Mouse (Mus musculus) midbrain, embryonic 10.5 days (tissue): Measurements from ENCODE around the gene Spats1. TPM values are rescaled to one million over a fixed set of nuclear protein-coding genes. Genes with fewer than 3 reads are reported as not detected.

ENCODE experiments used
- DNase-seq: peaks from one replicate; pipeline ENCODE4 v3.0.0-alpha.2; 2017; ENCODE audit warnings: low spot score
- H3K27ac ChIP-seq: fragments of 300-500 bp; sonication (generic); replicated peaks from 2 replicates; pipeline ENCODE4 v1.5.1; 2016; ENCODE audit warnings: mild to moderate bottlenecking
- H3K27me3 ChIP-seq: fragments of 300-500 bp; sonication (generic); 2 replicates; pipeline ENCODE4 v1.6.1; 2016; ENCODE audit warnings: low read depth, mild to moderate bottlenecking; ENCODE audit not compliant: poor library complexity, severe bottlenecking
- H3K36me3 ChIP-seq: fragments of 300-500 bp; sonication (generic); 2 replicates; pipeline ENCODE4 v1.6.1; 2016; ENCODE audit warnings: mild to moderate bottlenecking, moderate library complexity
- H3K4me1 ChIP-seq: fragments of 300-500 bp; sonication (generic); 2 replicates; pipeline ENCODE4 v1.6.1; 2016
- H3K4me3 ChIP-seq: fragments of 300-500 bp; sonication (generic); 2 replicates; pipeline ENCODE4 v1.5.1; 2016; ENCODE audit warnings: mild to moderate bottlenecking, moderate library complexity
- H3K9me3 ChIP-seq: fragments of 300-500 bp; sonication (generic); replicated peaks from 2 replicates; pipeline ENCODE4 v1.6.1; 2016; ENCODE audit warnings: mild to moderate bottlenecking
- WGBS: fragments of 180-500 bp; shearing (Covaris S2); methylation state at CpG from one replicate; pipeline ENCODE4 v1.1.7; 2016; 5-methylcytosine and 5-hydroxymethylcytosine counted together
- polyA plus RNA-seq: library from polyadenylated mRNA; unstranded; fragments of >200 nt; fragmentation: Nextera tagmentation; extraction: Ambion mirVana; gene quantifications from 2 replicates; pipeline ENCODE4 v1.2.1, GENCODE M21; 2016

The Spats1 gene
- polyA plus RNA-seq, 1 experiment from 2014 or later: 0.42 TPM

DNA sequence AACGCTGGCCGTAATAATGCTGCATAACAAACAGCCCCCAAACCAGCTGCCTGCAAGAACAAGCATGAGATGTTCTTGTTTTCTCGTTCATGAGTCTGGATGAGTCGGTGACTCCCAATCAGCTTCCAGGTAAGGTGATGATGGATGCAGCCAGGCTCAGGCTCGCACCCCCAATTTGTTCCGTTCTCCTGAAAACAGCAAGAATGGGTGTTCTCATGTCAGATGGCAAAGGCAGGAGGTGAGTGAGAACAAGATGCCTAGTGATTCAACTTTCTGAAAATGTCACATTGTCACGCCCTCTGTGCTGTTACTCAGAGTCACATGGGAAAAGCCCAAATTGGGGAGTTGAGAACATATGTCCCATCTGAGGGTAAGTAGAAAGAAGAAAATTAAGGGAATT is 10.4 kb upstream of the Spats1 start:
- H3K27ac ChIP-seq: no peak overlapping the region
- no peaks in the 10 kb centered on the region for H3K36me3 ChIP-seq
- no peak overlapping the region for H3K4me3 ChIP-seq
- DNase-seq: no peak
- WGBS: 89% methylated on average over 7 of the region's 7 CpGs
- H3K9me3 ChIP-seq: peaks cover 13% of the 10 kb centered on the region; the same call in 1 of the 2 replicates
- peaks cover 3% of the 10 kb centered on the region; the same call in 1 of the 2 replicates for H3K4me1 ChIP-seq
- no peaks in the 10 kb centered on the region for H3K27me3 ChIP-seq

DNA sequence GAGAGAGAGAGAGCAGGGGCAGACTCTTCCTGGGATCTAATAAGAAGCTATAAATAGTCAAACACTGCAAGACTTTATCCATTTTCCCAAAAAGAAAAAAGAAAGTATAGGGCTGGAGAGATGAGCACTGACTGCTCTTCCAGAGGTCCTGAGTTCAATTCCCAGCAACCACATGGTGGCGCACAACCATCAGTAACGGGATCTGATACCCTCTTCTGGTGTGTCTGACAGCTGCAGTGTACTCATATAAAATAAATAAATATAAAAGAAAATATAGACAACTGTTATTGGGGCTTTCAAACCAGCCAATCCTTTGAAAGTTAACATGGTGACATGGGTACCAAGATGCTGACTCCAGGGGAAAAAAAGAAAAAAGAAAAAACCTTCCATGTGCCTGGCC is 5.2 kb upstream of the Spats1 start:
- 38% methylated on average over 2 of the region's 2 CpGs for WGBS
- Histone ChIP-seq H3K4me1 (0 out of 2 replicates have a peak, but pooled peaks cover 10% of the 10 kb centered on the region), H3K27ac (no peak overlapping the region), H3K27me3 (peaks cover 31% of the 10 kb centered on the region), H3K9me3 (peaks cover 13% of the 10 kb centered on the region; the same call in 1 of the 2 replicates), H3K4me3 (no peak overlapping the region), H3K36me3 (no peaks in the 10 kb centered on the region)
- DNase-seq: no peak

DNA sequence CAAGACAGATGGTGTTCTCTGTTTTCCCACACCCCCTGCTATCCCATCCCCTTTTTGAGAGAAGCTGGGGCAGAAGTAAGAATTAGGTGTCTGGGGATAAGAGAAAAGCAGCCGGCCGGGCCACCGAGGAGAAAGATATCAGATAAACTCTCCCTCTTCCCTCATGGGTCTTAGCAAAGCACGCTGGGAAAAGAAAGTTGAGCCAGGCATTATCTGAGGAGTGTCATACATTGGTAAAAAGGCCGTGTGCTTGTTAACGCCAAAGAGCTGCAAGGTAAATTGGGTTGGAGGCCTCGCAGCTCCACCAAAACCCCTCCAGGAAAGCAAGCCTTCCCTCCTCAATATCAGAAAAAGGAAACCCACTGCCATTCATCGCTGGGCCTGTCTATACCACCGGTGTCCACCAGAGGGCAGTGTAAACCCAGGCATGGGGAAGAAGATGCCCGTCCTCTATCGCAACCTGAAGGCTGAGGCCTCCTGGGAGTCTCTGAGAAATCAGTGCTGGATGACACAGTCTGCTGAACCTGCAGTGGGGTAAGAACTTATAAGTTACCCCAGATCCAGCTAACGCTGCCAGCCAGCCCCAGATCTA is 3.1 kb upstream of the Spats1 start:
- Histone ChIP-seq H3K27me3 (peaks cover 52% of the 10 kb centered on the region), H3K9me3 (peaks cover 13% of the 10 kb centered on the region; the same call in 1 of the 2 replicates), H3K27ac (no peak overlapping the region), H3K4me3 (no peak overlapping the region), H3K36me3 (no peaks in the 10 kb centered on the region), H3K4me1 (peaks cover 20% of the 10 kb centered on the region)
- peak; percentile 85 for DNase-seq
- WGBS: 21% methylated on average over 12 of the region's 12 CpGs

DNA sequence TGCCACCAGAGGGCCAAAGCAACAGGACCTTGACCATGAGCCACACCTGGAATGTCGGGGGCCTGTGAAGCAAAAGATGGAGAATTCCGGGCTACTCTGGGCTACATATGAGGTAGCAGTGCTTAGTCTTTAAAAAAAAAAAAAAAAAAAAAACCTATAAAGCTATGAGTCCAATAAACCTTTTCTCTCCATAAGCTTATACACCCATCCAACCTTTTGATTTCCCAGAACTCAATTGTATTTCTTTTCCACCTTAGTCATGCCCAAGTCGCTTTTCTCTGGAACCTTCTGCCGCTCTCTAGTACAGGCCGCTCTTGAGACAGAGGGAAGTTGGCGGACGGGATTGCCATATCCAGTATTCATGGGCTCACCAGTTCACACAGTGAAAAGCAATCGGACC is 1.1 kb downstream of the Spats1 start:
- Histone ChIP-seq H3K27me3 (peaks cover 55% of the 10 kb centered on the region), H3K9me3 (no peaks in the 10 kb centered on the region), H3K4me1 (peaks cover 20% of the 10 kb centered on the region), H3K36me3 (no peaks in the 10 kb centered on the region), H3K27ac (no peak overlapping the region), H3K4me3 (peak overlapping the region; percentile 54)
- no peak for DNase-seq
- 65% methylated on average over 8 of the region's 8 CpGs for WGBS

DNA sequence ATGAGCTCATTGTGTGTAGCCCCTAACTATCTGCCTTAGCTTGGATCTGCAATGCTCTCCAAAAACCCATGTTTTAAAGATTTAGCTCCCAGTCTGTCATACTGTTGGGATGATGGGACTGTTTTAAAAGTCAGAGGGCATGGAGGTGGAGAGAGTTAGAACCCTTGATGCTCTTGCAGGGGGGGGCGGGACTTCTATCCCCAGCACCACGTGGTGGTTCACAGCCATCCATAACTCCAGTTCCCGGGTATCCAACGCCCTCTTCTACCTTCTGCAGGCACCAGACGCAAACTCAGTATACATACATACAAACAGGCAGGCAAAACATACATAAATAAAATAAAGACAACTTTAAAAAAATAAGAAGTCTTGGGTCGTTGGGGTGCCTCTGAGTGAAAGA is 1.5 kb downstream of the Spats1 start:
- H3K27ac ChIP-seq: no peak overlapping the region
- H3K27me3 ChIP-seq: peaks cover 55% of the 10 kb centered on the region
- 80% methylated on average over 6 of the region's 6 CpGs for WGBS
- H3K4me1 ChIP-seq: peaks cover 20% of the 10 kb centered on the region
- H3K36me3 ChIP-seq: no peaks in the 10 kb centered on the region
- H3K9me3 ChIP-seq: no peaks in the 10 kb centered on the region; the same call in 1 of the 2 replicates
- H3K4me3 ChIP-seq: no peak overlapping the region
- DNase-seq: no peak

DNA sequence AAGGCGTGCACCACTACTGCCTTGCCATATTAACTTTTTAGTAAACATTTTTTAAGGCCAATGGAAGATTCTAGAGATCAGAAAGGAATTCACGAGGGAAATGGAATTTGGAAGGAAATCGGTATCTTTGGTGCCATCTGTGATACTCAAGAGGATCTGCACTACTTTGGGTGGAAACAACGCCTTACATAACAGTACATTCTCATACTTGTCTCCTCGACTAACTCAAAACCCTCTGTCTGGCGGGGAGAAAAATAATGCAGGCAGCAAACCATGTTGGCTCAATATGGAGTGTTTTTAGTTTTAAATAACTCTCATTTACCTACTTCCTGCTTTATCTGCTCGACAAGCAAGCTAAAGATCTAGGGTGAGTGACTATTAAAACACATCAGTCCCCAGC is 4.5 kb downstream of the Spats1 start:
- H3K4me3 ChIP-seq: no peak overlapping the region
- DNase-seq: no peak
- peaks cover 10% of the 10 kb centered on the region for H3K4me1 ChIP-seq
- H3K9me3 ChIP-seq: peaks cover 17% of the 10 kb centered on the region
- peaks cover 27% of the 10 kb centered on the region for H3K27me3 ChIP-seq
- WGBS: 89% methylated on average over 7 of the region's 7 CpGs
- H3K27ac ChIP-seq: no peak overlapping the region
- no peaks in the 10 kb centered on the region for H3K36me3 ChIP-seq

DNA sequence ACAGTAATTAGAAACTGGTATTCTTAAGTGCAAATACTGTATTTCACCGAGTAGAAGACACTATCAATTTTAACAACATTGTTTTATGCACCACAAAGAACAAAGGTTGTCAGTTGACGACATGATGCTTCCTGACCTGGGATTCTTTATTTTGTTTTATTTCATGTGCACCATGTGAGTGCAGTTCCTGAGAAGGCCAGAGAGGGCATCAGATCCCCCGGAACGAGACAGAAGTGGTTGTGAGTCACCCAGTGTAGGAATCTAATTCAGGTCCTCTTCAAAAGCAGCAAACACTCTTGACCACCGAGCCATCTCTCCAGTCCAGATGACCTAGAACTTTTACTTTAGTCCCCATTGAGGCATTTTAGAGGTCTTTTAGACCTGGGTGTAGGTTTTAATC is 6.9 kb downstream of the Spats1 start:
- H3K36me3 ChIP-seq: no peaks in the 10 kb centered on the region
- H3K27me3 ChIP-seq: peaks cover 3% of the 10 kb centered on the region; the same call in 1 of the 2 replicates
- H3K27ac ChIP-seq: no peak overlapping the region
- peaks cover 17% of the 10 kb centered on the region for H3K9me3 ChIP-seq
- no peaks in the 10 kb centered on the region for H3K4me1 ChIP-seq
- H3K4me3 ChIP-seq: no peak overlapping the region
- DNase-seq: no peak
- WGBS: 84% methylated on average over 5 of the region's 5 CpGs

DNA sequence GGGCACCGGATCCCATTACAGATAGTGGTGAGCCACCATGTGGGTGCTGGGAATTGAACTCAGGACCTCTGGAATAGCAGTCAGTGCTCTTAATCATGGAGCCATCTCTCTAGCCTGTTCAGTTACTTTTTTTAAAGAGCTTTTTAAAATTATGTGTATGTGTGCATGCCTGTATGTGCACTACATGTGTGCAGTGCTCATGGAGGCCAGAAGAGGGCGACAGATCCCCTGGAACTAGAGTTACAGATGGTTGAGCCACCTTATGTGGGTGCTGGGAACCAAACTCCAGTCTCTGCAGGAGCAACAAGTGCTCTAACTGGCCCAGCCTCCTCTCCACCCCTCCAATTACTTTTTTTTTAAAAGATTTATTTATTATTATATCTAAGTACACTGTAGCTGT is 8.5 kb downstream of the Spats1 start:
- no peaks in the 10 kb centered on the region for H3K36me3 ChIP-seq
- H3K27me3 ChIP-seq: no peaks in the 10 kb centered on the region; the same call in 1 of the 2 replicates
- no peak overlapping the region for H3K27ac ChIP-seq
- H3K4me1 ChIP-seq: no peaks in the 10 kb centered on the region
- 64% methylated on average over 2 of the region's 2 CpGs for WGBS
- H3K4me3 ChIP-seq: no peak overlapping the region
- peaks cover 17% of the 10 kb centered on the region for H3K9me3 ChIP-seq
- DNase-seq: no peak

DNA sequence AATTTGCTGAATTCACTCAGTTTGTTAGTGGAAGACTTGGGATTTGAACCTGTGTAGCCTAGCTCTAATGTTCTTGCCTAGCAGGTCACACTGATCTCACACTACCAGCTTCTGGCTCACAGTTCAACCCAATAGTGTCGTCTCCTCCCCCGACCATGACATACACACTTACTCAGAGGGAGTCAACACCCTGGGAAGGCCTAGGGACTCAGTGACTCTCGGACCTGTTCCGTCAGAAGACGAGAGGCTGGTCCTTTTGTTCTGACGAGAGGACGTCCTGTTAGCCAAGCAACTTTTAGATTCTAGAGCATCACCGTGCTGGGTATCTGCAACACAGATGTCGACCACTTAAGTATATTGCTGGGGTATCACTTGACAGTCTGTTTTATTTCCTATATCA is 11.0 kb downstream of the Spats1 start:
- DNase-seq: no peak
- 88% methylated on average over 9 of the region's 9 CpGs for WGBS

DNA sequence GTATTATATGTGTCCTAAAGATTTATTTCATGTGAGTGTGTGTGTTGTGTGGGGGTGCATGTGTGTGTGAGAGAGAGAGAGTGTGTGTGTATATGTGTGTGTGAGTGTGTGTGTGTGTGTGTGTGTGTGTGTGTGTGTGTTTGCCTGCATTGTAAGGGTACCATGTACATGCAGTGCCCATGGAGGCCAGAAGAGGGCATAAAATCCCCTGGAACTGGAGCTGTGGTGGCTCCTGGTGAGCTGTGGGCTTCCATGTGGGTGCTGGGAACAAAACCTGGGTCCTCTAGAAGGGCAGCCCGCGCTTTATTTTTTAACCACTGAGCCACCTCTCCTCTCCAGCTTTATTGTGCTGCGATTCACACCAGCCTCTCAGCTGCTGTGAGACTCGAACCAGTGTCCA is 12.7 kb downstream of the Spats1 start:
- H3K27me3 ChIP-seq: no peaks in the 10 kb centered on the region
- no peak overlapping the region for H3K4me3 ChIP-seq
- 90% methylated on average over 4 of the region's 4 CpGs for WGBS
- H3K4me1 ChIP-seq: no peaks in the 10 kb centered on the region
- no peak for DNase-seq
- H3K36me3 ChIP-seq: no peaks in the 10 kb centered on the region
- H3K27ac ChIP-seq: no peak overlapping the region
- peaks cover 8% of the 10 kb centered on the region for H3K9me3 ChIP-seq

More for the DNA sequence above, 11.0 kb downstream of the Spats1 start:
- Histone ChIP-seq H3K27ac (no peak overlapping the region), H3K36me3 (no peaks in the 10 kb centered on the region), H3K4me1 (no peaks in the 10 kb centered on the region), H3K4me3 (no peak overlapping the region), H3K27me3 (no peaks in the 10 kb centered on the region), H3K9me3 (peaks cover 17% of the 10 kb centered on the region)

DNA sequence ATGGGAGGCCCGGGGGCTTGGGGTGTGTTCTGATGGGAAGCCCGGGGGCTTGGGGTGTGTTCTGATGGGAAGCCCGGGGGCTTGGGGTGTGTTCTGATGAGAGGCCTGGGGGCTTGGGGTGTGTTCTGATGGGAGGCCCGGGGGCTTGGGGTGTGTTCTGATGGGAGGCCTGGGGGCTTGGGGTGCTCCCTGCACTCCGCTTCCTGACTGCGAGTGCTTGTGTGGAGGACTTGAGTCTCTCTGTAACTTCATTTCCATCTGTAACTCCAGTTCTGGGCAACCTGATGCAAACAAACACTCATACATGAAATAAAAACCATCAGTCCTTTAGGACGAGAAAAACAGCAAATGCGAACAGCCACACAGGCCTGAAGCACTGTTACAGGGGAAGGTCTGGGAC is 16.2 kb downstream of the Spats1 start:
- H3K27ac ChIP-seq: no peak overlapping the region
- no peaks in the 10 kb centered on the region for H3K27me3 ChIP-seq
- DNase-seq: no peak
- no peak overlapping the region for H3K4me3 ChIP-seq
- peaks cover 13% of the 10 kb centered on the region for H3K4me1 ChIP-seq
- no peaks in the 10 kb centered on the region for H3K9me3 ChIP-seq
- 89% methylated on average over 8 of the region's 8 CpGs for WGBS
- no peaks in the 10 kb centered on the region for H3K36me3 ChIP-seq

DNA sequence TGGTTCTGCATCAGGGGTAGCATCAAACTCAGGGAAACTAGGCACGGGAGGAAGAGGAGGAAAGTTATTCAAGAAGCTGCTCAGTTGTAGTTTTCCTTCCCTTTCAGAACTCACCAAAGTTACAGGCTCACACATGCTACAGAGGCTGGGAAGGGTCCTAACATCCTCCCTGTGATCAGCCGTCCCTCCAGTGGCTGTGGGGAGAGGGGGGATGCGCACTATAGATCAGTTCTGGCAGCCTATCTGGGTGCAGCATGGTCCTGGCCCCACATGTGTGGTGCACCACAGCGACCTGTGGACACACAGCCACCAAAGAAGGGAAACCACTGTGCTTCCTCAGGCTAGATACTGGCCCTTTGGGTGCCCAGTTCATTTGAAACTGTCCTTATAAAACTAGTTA is 16.7 kb downstream of the Spats1 start:
- H3K4me1 ChIP-seq: peaks cover 13% of the 10 kb centered on the region
- H3K27ac ChIP-seq: 0 out of 2 replicates have a peak overlapping the region, but pooled peaks have one; percentile 2
- no peak overlapping the region for H3K4me3 ChIP-seq
- no peak for DNase-seq
- WGBS: 90% methylated on average over 4 of the region's 4 CpGs
- H3K36me3 ChIP-seq: no peaks in the 10 kb centered on the region
- H3K27me3 ChIP-seq: no peaks in the 10 kb centered on the region
- no peaks in the 10 kb centered on the region for H3K9me3 ChIP-seq

DNA sequence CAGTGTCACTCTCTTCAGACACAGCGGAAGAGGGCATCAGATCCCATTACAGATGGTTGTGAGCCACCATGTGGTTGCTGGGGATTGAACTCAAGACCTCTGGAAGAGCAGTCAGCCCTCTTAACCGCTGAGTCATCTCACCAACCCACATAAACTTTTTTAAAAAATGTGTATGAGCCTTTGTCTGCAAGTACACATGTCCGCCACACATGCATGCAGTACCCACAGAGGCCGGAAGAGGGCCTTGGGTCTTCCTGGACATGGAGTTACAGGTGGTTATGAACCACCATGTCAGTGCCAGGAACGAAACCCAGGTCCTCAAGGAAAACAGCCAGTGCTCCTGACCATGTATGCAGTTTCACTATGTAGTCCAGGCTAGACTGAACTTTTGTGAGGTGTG is 17.7 kb downstream of the Spats1 start:
- H3K9me3 ChIP-seq: no peaks in the 10 kb centered on the region
- H3K27me3 ChIP-seq: no peaks in the 10 kb centered on the region
- no peak overlapping the region; the same call in 1 of the 2 replicates for H3K27ac ChIP-seq
- 94% methylated on average over 5 of the region's 5 CpGs for WGBS
- no peak overlapping the region for H3K4me3 ChIP-seq
- DNase-seq: no peak
- peaks cover 13% of the 10 kb centered on the region for H3K4me1 ChIP-seq
- H3K36me3 ChIP-seq: no peaks in the 10 kb centered on the region
